Mouse (Mus musculus) heart, embryonic 11.5 days (tissue): Measurements from ENCODE around the gene Unc5cl. TPM values are rescaled to one million over a fixed set of nuclear protein-coding genes. Genes with fewer than 3 reads are reported as not detected.

Experiments used
- ATAC-seq: fragments of 200-750 bp; cut with Nextera tagmentation; replicated peaks from 2 replicates; pipeline ENCODE4 v1.8.0; 2017; ENCODE audit warnings: moderate library complexity; ENCODE audit not compliant: insufficient number of reproducible peaks, low FRiP score, low TSS enrichment
- H3K27ac ChIP-seq: fragments of 300-500 bp; sonication (generic); 2 replicates; pipeline ENCODE4 v1.5.1; 2014; ENCODE audit warnings: mild to moderate bottlenecking, low read depth, low read length
- H3K27me3 ChIP-seq: fragments of 300-500 bp; sonication (generic); 2 replicates; pipeline ENCODE4 v1.6.1; 2014; ENCODE audit warnings: mild to moderate bottlenecking, low read length, mixed read lengths; ENCODE audit not compliant: control insufficient read depth, insufficient read depth
- H3K36me3 ChIP-seq: fragments of 300-500 bp; sonication (generic); 2 replicates; pipeline ENCODE4 v1.6.1; 2014; ENCODE audit warnings: mild to moderate bottlenecking, low read length, moderate library complexity, mixed read lengths; ENCODE audit not compliant: control insufficient read depth, insufficient read depth
- H3K4me1 ChIP-seq: fragments of 300-500 bp; sonication (generic); 2 replicates; pipeline ENCODE4 v1.6.1; 2014; ENCODE audit warnings: low read length; ENCODE audit not compliant: control insufficient read depth, insufficient read depth
- H3K4me2 ChIP-seq: fragments of 300-500 bp; sonication (generic); 2 replicates; pipeline ENCODE4 v1.6.1; 2014; ENCODE audit warnings: mild to moderate bottlenecking, moderate library complexity
- H3K4me3 ChIP-seq: fragments of 300-500 bp; sonication (generic); 2 replicates; pipeline ENCODE4 v1.5.1; 2014; ENCODE audit warnings: low read depth, low read length
- H3K9ac ChIP-seq: fragments of 300-500 bp; sonication (generic); 2 replicates; pipeline ENCODE4 v1.6.1; 2014; ENCODE audit warnings: mild to moderate bottlenecking, low read depth, low read length, moderate library complexity
- H3K9me3 ChIP-seq: fragments of 300-500 bp; sonication (generic); replicated peaks from 2 replicates; pipeline ENCODE4 v1.6.1; 2016; ENCODE audit warnings: low read length; ENCODE audit not compliant: control insufficient read depth
- WGBS: fragments of 180-500 bp; shearing (Covaris S2); extraction: QIAGEN DNeasy Blood & Tissue Kit; methylation state at CpG from one replicate; pipeline ENCODE4 v1.1.7; 2014; ENCODE audit not compliant: insufficient replicate concordance; 5-methylcytosine and 5-hydroxymethylcytosine counted together
- polyA plus RNA-seq: library from polyadenylated mRNA; unstranded; fragments of >200 nt; fragmentation: Nextera tagmentation; extraction: Ambion mirVana; gene quantifications from 2 replicates; pipeline ENCODE4 v1.2.1, GENCODE M21; 2014

Unc5cl gene
- polyA plus RNA-seq, 1 experiment from 2014 or later = 0.23 TPM

GRCm38 (mm10) chr17:48582486-48582990 is 127.8 kb downstream of the Unc5cl start:
- H3K4me2 ChIP-seq = peak overlapping the region; percentile 43
- H3K4me3 ChIP-seq = no peak overlapping the region
- peaks cover 3% of the 10 kb centered on the region; the same call in 1 of the 2 replicates for H3K4me1 ChIP-seq
- no peak overlapping the region for H3K27ac ChIP-seq
- no peaks in the 10 kb centered on the region for H3K9me3 ChIP-seq
- no peak for ATAC-seq
- no peaks in the 10 kb centered on the region; the same call in 1 of the 2 replicates for H3K27me3 ChIP-seq
- H3K9ac ChIP-seq = no peak overlapping the region
- H3K36me3 ChIP-seq = no peaks in the 10 kb centered on the region
- 54% methylated on average over 14 of the region's 14 CpGs for WGBS

GRCm38 (mm10) chr17:48583401-48583800 is 128.7 kb downstream of the Unc5cl start:
- H3K9ac ChIP-seq = no peak overlapping the region
- WGBS = 74% methylated on average over 11 of the region's 11 CpGs
- H3K4me2 ChIP-seq = no peak overlapping the region
- no peak for ATAC-seq
- H3K36me3 ChIP-seq = no peaks in the 10 kb centered on the region
- no peak overlapping the region for H3K4me3 ChIP-seq
- no peaks in the 10 kb centered on the region; the same call in 1 of the 2 replicates for H3K27me3 ChIP-seq
- H3K9me3 ChIP-seq = no peaks in the 10 kb centered on the region
- no peak overlapping the region for H3K27ac ChIP-seq
- H3K4me1 ChIP-seq = peaks cover 3% of the 10 kb centered on the region; the same call in 1 of the 2 replicates

DNA sequence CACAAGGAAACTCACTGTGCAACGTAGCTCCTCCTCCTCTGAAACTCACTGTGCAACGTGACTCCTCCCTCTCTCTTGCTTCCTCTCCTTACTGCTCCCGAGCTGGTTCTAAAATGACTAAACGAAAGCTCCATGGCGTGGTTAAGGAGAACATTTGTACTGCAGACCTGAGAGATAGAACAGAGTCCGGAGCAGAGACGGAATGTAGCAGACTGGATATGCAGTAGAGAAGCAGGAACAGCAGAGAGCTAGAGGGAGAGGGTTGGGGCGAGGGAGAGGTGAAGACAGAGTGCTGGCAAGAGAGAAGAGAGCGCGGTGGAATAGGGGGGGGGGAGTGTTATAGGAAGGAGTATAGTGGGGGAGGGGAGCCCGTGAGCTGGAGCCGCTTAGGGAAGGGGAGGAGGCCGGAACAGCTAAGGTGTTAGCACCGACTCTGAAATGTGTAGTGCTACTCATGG is 131.2 kb downstream of the Unc5cl start:
- Histone ChIP-seq H3K27me3 (no peaks in the 10 kb centered on the region; the same call in 1 of the 2 replicates), H3K9ac (peak overlapping the region; percentile 10; the same call in 1 of the 2 replicates), H3K4me1 (peaks cover 3% of the 10 kb centered on the region; the same call in 1 of the 2 replicates), H3K4me2 (peak overlapping the region; percentile 62), H3K4me3 (peak overlapping the region; percentile 19), H3K27ac (peak overlapping the region; percentile 60), H3K36me3 (no peaks in the 10 kb centered on the region), H3K9me3 (no peaks in the 10 kb centered on the region)
- 2% methylated on average over 14 of the region's 14 CpGs for WGBS
- peak; percentile 78 for ATAC-seq

- no peaks in the 10 kb centered on the region for H3K4me1 ChIP-seq
- H3K27me3 ChIP-seq = no peaks in the 10 kb centered on the region
- no peaks in the 10 kb centered on the region for H3K9me3 ChIP-seq
- no peak overlapping the region for H3K4me2 ChIP-seq
- no peak overlapping the region for H3K27ac ChIP-seq
- no peak for ATAC-seq
- no peak overlapping the region for H3K4me3 ChIP-seq
- H3K9ac ChIP-seq = no peak overlapping the region
- 32% methylated on average over 3 of the region's 3 CpGs for WGBS
- no peaks in the 10 kb centered on the region for H3K36me3 ChIP-seq
These were observed 134.0 kb downstream of the Unc5cl start for GRCm38 (mm10) chr17:48588674-48589073.

Other genes with a start within 250 kb of the Unc5cl start
- gene Trem1, start 222.1 kb upstream of the Unc5cl start, polyA plus RNA-seq = 0.13 and 0.20 TPM in 2 replicates
- gene Trem3, start 207.1 kb upstream of the Unc5cl start, polyA plus RNA-seq = not detected in 2 replicates
- gene Treml4, start 190.6 kb upstream of the Unc5cl start, polyA plus RNA-seq = 0.69 and 0.79 TPM in 2 replicates
- 0.66 and 0.79 TPM in 2 replicates for gene Treml2, start 155.4 kb upstream of the Unc5cl start, polyA plus RNA-seq
- gene B430306N03Rik, start 138.8 kb upstream of the Unc5cl start, polyA plus RNA-seq = 0.30 TPM in 1 of 2 replicates, not detected in the other
- 1.1 and 1.5 TPM in 2 replicates for gene Trem2, start 108.5 kb upstream of the Unc5cl start, polyA plus RNA-seq
- 4.3 and 5.0 TPM in 2 replicates for gene Treml1, start 95.0 kb upstream of the Unc5cl start, polyA plus RNA-seq
- gene Nfya, start 45.0 kb upstream of the Unc5cl start, polyA plus RNA-seq = 16.9 and 19.6 TPM in 2 replicates
- gene Oard1, start 44.9 kb upstream of the Unc5cl start, polyA plus RNA-seq = 47.4 and 48.0 TPM in 2 replicates
- gene Apobec2, start 22.0 kb upstream of the Unc5cl start, polyA plus RNA-seq = 213 and 216 TPM in 2 replicates
- gene Tspo2, start 3.4 kb upstream of the Unc5cl start, polyA plus RNA-seq = 2.1 TPM in 2 replicates